Mouse (Mus musculus) small intestine, adult 2 months (tissue): ENCODE measurements around the gene Fer.

ENCODE experiments used
- CTCF ChIP-seq: fragments of 200-500 bp; IDR thresholded peaks from 2 replicates; pipeline ENCODE4 v1.5.1; 2012; ENCODE audit warnings: low read depth, mild to moderate bottlenecking, control low read depth, inconsistent platforms, low read length, moderate library complexity, mixed read lengths; ENCODE audit not compliant: insufficient replicate concordance, insufficient read length; ENCODE audit errors: extremely low read depth
- POLR2A ChIP-seq: fragments of 200-500 bp; IDR thresholded peaks from 2 replicates; pipeline ENCODE4 v1.6.1; 2012; ENCODE audit warnings: low read depth, mild to moderate bottlenecking, control low read depth, inconsistent platforms, low read length, moderate library complexity

- TF ChIP-seq CTCF (no peak), POLR2A (no peak)
Measured at GRCm38 (mm10) chr17:63890611-63891010, 27.7 kb downstream of the Fer start.
